Mouse (Mus musculus) embryonic facial prominence, embryonic 11.5 days (tissue): ENCODE data around the gene Olfr15. TPM values are rescaled to one million over a fixed set of nuclear protein-coding genes. Genes with fewer than 3 reads are reported as not detected.
"Not testable (repeated sequence)": the region's sequence is repeated elsewhere in the genome, so short reads cannot be mapped to it uniquely, and the experiment has no call there.

ENCODE experiments used
- ATAC-seq: fragments of 200-750 bp; cut with Nextera tagmentation; replicated peaks from 2 replicates; pipeline ENCODE4 v1.8.0; 2017; ENCODE audit warnings: low read depth; ENCODE audit not compliant: insufficient number of reproducible peaks, low FRiP score, low TSS enrichment
- DNase-seq: peaks from one replicate; pipeline ENCODE4 v3.0.0-alpha.2; 2015; ENCODE audit warnings: low spot score
- H3K27ac ChIP-seq: fragments of 300-500 bp; sonication (generic); replicated peaks from 2 replicates; pipeline ENCODE4 v1.5.1; 2014; ENCODE audit warnings: mild to moderate bottlenecking, low read depth, low read length, control low read depth
- H3K27me3 ChIP-seq: fragments of 300-500 bp; sonication (generic); 2 replicates; pipeline ENCODE4 v1.6.1; 2014; ENCODE audit warnings: mild to moderate bottlenecking, low read length, moderate library complexity, mixed read lengths; ENCODE audit not compliant: control insufficient read depth, insufficient read depth
- H3K36me3 ChIP-seq: fragments of 300-500 bp; sonication (generic); replicated peaks from 2 replicates; pipeline ENCODE4 v1.6.1; 2014; ENCODE audit warnings: low read depth, mild to moderate bottlenecking, low read length, moderate library complexity, mixed read lengths; ENCODE audit not compliant: control insufficient read depth, insufficient read depth
- H3K4me1 ChIP-seq: fragments of 300-500 bp; sonication (generic); 2 replicates; pipeline ENCODE4 v1.6.1; 2014; ENCODE audit warnings: low read length, mixed read lengths; ENCODE audit not compliant: control insufficient read depth, insufficient read depth
- H3K4me2 ChIP-seq: fragments of 300-500 bp; sonication (generic); 2 replicates; pipeline ENCODE4 v1.6.1; 2014; ENCODE audit warnings: low read depth, mild to moderate bottlenecking, control low read depth, low read length, moderate library complexity
- H3K4me3 ChIP-seq: fragments of 300-500 bp; sonication (generic); 2 replicates; pipeline ENCODE4 v1.5.1; 2014; ENCODE audit warnings: low read depth, low read length, control low read depth
- H3K9ac ChIP-seq: fragments of 300-500 bp; sonication (generic); replicated peaks from 2 replicates; pipeline ENCODE4 v1.6.1; 2014; ENCODE audit warnings: mild to moderate bottlenecking, control low read depth, low read length
- H3K9me3 ChIP-seq: fragments of 300-500 bp; sonication (generic); replicated peaks from 2 replicates; pipeline ENCODE4 v1.6.1; 2016; ENCODE audit warnings: mild to moderate bottlenecking, low read length, inconsistent platforms, mixed read lengths; ENCODE audit not compliant: control insufficient read depth
- WGBS: fragments of 180-500 bp; shearing (Covaris S2); extraction: QIAGEN DNeasy Blood & Tissue Kit; methylation state at CpG from one replicate; pipeline ENCODE4 v1.1.7; 2014; 5-methylcytosine and 5-hydroxymethylcytosine counted together
- polyA plus RNA-seq: library from polyadenylated mRNA; unstranded; fragments of >200 nt; fragmentation: Nextera tagmentation; extraction: Ambion mirVana; gene quantifications from 2 replicates; pipeline ENCODE4 v1.2.1, GENCODE M21; 2014

Olfr15 gene
- polyA plus RNA-seq, result 0.11 and 0.78 TPM in 2 replicates

DNA sequence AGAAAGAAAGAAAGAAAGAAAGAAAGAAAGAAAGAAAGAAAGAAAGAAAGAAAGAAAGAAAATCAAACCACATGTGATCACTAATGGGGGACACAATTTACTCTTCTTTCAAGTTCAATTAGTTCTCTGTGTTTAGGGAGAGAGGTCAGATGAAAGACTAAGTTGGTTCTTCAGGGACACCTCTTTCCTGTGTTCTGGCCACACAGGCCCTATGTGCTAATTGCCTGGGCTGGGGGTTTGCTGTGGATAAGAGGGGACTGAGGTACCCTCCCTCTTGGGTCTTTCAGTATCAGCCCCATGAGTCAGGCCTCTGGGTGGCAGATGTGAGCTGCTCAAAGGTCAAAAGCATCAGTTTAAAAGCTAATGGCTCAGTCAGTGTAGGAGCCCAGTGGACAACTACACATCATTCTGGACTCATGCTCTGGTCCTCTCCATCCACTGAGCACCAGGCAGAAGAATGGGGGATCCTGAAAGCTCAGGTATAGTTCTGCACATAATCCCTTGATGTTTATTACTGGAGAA, at the start of gene Olfr15:
Gene Olfr15 (plus strand): TSS at position 291 of the 522 bp plus-strand sequence.
- H3K27ac ChIP-seq, result no peak within 1 kb of the TSS
- DNase-seq, result peak; percentile 14

DNA sequence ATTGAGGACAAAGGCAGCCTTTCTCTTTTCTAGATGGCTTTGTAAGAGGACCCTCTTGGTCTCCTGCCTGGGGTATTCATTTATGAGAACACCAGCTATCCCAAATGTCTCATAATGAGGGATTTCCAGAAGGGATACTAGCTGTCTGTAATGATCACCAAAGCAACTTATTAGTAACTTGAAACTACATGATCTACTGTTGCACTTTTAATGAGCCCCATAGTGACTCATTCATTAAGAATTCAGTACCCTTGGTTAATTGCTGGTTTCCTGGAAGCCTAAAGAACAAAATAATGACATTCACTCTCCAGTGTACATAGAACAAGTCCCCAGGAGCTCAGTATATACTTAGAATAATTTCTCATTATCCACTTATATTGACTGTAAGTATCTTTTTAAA, 49.4 kb upstream of the Olfr15 start:
- DNase-seq, result no peak
- Histone ChIP-seq H3K4me3 (no peak overlapping the region), H3K27me3 (no peaks in the 10 kb centered on the region), H3K27ac (no peak overlapping the region), H3K9me3 (no peaks in the 10 kb centered on the region), H3K36me3 (no peaks in the 10 kb centered on the region), H3K4me1 (no peaks in the 10 kb centered on the region), H3K9ac (no peak overlapping the region), H3K4me2 (no peak overlapping the region)
- no peak for ATAC-seq

More for the DNA sequence above, at the start of gene Olfr15:
- Histone ChIP-seq H3K4me3 (no peak within 1 kb of the TSS), H3K4me2 (no peak within 1 kb of the TSS), H3K9me3 (no peaks in the 10 kb centered on the region), H3K9ac (no peak within 1 kb of the TSS), H3K36me3 (no peaks in the 10 kb centered on the region), H3K27me3 (no peaks in the 10 kb centered on the region), H3K4me1 (no peaks in the 10 kb centered on the region)
- ATAC-seq, result 0 out of 2 replicates have a peak, but pooled peaks have one; percentile 56

DNA sequence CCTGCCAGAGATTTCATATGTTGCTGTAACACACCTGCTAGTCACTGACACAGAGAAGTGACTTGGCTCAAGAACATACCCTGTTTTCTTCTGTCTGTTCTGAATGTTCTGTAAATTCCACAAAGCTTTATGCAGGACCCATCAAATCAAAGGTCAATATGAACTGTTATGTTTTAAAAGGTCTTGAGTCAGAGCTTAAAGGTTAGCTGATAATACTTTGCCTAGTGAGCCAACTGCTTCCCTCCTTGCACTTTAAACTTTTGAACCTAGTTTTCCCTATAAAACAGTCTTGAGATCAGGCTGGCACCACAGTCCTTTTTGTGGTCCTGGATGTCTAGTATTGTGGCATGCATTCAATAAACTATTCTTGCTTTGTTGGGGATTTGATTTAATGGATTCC, 42.3 kb upstream of the Olfr15 start:
- Histone ChIP-seq H3K4me3 (no peak overlapping the region), H3K27ac (no peak overlapping the region), H3K36me3 (no peaks in the 10 kb centered on the region), H3K4me2 (no peak overlapping the region), H3K4me1 (no peaks in the 10 kb centered on the region), H3K27me3 (no peaks in the 10 kb centered on the region), H3K9me3 (no peaks in the 10 kb centered on the region), H3K9ac (no peak overlapping the region)
- ATAC-seq (no peak), DNase-seq (no peak)

- Histone ChIP-seq H3K4me3 (no peak overlapping the region), H3K9ac (no peak overlapping the region), H3K4me1 (no peaks in the 10 kb centered on the region), H3K27me3 (no peaks in the 10 kb centered on the region), H3K36me3 (no peaks in the 10 kb centered on the region), H3K4me2 (no peak overlapping the region), H3K9me3 (no peaks in the 10 kb centered on the region), H3K27ac (no peak overlapping the region)
- no peak for ATAC-seq
- no peak for DNase-seq
- 86% methylated on average over 3 of the region's 3 CpGs for WGBS
These were observed 22.5 kb upstream of the Olfr15 start for GRCm38 (mm10) chr16:3808176-3808575.

DNA sequence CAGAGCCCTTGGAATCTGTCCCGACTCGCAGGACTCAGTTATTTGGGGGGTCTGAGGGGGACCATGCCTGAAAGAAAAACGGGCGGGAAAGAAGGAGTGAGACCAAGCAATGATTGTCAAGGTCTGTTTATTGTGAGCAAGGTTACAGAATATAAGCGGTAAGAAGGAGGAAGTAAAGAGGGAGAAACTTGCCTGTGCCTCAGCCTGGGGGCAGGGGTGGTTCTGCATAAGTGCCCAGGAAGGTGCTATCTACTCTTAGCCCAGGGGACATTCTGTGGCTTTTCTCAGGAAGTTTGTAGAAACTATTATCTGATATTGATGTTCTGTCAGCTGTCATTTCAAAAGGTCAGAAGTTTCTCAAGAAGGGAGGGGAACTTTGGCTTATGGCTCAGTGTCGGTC, 16.0 kb upstream of the Olfr15 start:
- H3K9me3 ChIP-seq, DNase-seq, H3K4me1 ChIP-seq, H3K27ac ChIP-seq, H3K9ac ChIP-seq, H3K27me3 ChIP-seq, H3K36me3 ChIP-seq, H3K4me3 ChIP-seq, H3K4me2 ChIP-seq, ATAC-seq: not testable (repeated sequence)
- WGBS, result 83% methylated on average over 6 of the region's 6 CpGs

DNA sequence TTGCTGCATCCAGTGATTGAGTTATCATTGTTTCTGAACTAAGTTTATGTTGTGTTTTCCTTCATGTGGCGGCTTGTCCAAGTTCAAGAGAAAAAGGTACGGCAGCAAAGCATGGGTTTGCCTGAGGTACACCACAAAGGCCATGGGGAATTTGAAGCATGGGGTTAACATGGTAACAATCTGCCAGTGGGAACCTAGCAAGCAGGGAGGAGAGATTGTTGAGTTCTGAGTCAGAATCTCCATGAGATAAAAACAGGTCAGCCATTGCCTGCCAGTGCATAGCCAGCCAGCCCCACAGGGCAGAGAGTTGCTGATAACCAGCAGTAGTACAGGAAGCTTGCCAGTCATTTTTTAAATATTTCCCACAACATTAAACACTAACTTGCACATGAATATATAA, 10.5 kb upstream of the Olfr15 start:
- 88% methylated on average over 2 of the region's 2 CpGs for WGBS
- H3K27ac ChIP-seq, result no peak overlapping the region
- no peaks in the 10 kb centered on the region for H3K27me3 ChIP-seq
- H3K36me3 ChIP-seq, result no peaks in the 10 kb centered on the region
- no peak overlapping the region for H3K9ac ChIP-seq
- no peak overlapping the region for H3K4me3 ChIP-seq
- H3K4me1 ChIP-seq, result no peaks in the 10 kb centered on the region
- no peaks in the 10 kb centered on the region for H3K9me3 ChIP-seq
- no peak overlapping the region for H3K4me2 ChIP-seq
- DNase-seq, result no peak
- no peak for ATAC-seq

GRCm38 (mm10) chr16:3828021-3828420, 2.7 kb upstream of the Olfr15 start:
- H3K4me2 ChIP-seq, result no peak overlapping the region
- ATAC-seq, result no peak
- 59% methylated on average over 3 of the region's 3 CpGs for WGBS

GRCm38 (mm10) chr16:3829727-3830126, 951 bp upstream of the Olfr15 start:
- Histone ChIP-seq H3K36me3 (no peaks in the 10 kb centered on the region), H3K9ac (no peak overlapping the region), H3K4me2 (no peak overlapping the region), H3K27ac (no peak overlapping the region), H3K27me3 (no peaks in the 10 kb centered on the region), H3K9me3 (no peaks in the 10 kb centered on the region), H3K4me3 (no peak overlapping the region), H3K4me1 (no peaks in the 10 kb centered on the region)
- no peak for DNase-seq
- WGBS, result 82% methylated on average over 2 of the region's 2 CpGs
- ATAC-seq, result no peak

More at GRCm38 (mm10) chr16:3828021-3828420, 2.7 kb upstream of the Olfr15 start:
- no peaks in the 10 kb centered on the region for H3K36me3 ChIP-seq
- H3K4me1 ChIP-seq, result no peaks in the 10 kb centered on the region
- no peak for DNase-seq
- H3K27ac ChIP-seq, result no peak overlapping the region
- no peaks in the 10 kb centered on the region for H3K9me3 ChIP-seq
- no peaks in the 10 kb centered on the region for H3K27me3 ChIP-seq
- H3K9ac ChIP-seq, result no peak overlapping the region
- no peak overlapping the region for H3K4me3 ChIP-seq
